Mouse (Mus musculus): ENCODE results near the gene Hadha.

The Hadha gene

GRCm38 (mm10) chr5:30154474-30155394 is at the start of gene Hadha, which contains the start of gene Hadhb:
Gene Hadha, minus strand, starts transcription at chr5:30155162.
Gene Hadhb, plus strand, starts transcription at chr5:30155248.
- peak; percentile 94 to 99 for DNase-seq (ENCODE audit: inconsistent age in 2 of 2, low spot score in 1 of 2)

GRCm38 (mm10) chr5:30204441-30204840 is 49.5 kb upstream of the Hadha start:
- no peak for DNase-seq (ENCODE audit: inconsistent age in 2 of 2, low spot score in 1 of 2)

- DNase-seq (ENCODE audit: inconsistent age in 2 of 2, low spot score in 1 of 2) = no peak
These were observed 48.4 kb upstream of the Hadha start for GRCm38 (mm10) chr5:30203216-30203885.

GRCm38 (mm10) chr5:30202221-30202620 is 47.3 kb upstream of the Hadha start:
- no peak for DNase-seq (ENCODE audit: inconsistent age in 2 of 2, low spot score in 1 of 2)

GRCm38 (mm10) chr5:30201521-30201920 is 46.6 kb upstream of the Hadha start:
- peak; percentile 21 to 67 for DNase-seq (ENCODE audit: inconsistent age in 2 of 2, low spot score in 1 of 2)

- DNase-seq (ENCODE audit: inconsistent age in 2 of 2, low spot score in 1 of 2) = peak in 1 of 2 experiments; percentile 12
These were observed 43.3 kb upstream of the Hadha start for GRCm38 (mm10) chr5:30198257-30198656.

- DNase-seq (ENCODE audit: inconsistent age in 2 of 2, low spot score in 1 of 2) = no peak
These were observed 40.4 kb upstream of the Hadha start for GRCm38 (mm10) chr5:30195340-30195739.

GRCm38 (mm10) chr5:30192452-30192851 is 37.5 kb upstream of the Hadha start:
- peak in 1 of 2 experiments; percentile 26 for DNase-seq (ENCODE audit: inconsistent age in 2 of 2, low spot score in 1 of 2)

- DNase-seq (ENCODE audit: inconsistent age in 2 of 2, low spot score in 1 of 2) = peak in 1 of 2 experiments; percentile 23
These were observed 32.9 kb upstream of the Hadha start for GRCm38 (mm10) chr5:30187687-30188485.

GRCm38 (mm10) chr5:30175811-30176210 is 20.8 kb upstream of the Hadha start:
- DNase-seq (ENCODE audit: inconsistent age in 2 of 2, low spot score in 1 of 2) = no peak

GRCm38 (mm10) chr5:30172931-30173692 is 18.1 kb upstream of the Hadha start:
- no peak for DNase-seq (ENCODE audit: inconsistent age in 2 of 2, low spot score in 1 of 2)

- peak in 1 of 2 experiments; percentile 58 for DNase-seq (ENCODE audit: inconsistent age in 2 of 2, low spot score in 1 of 2)
These were observed 17.2 kb upstream of the Hadha start for GRCm38 (mm10) chr5:30172115-30172514.

- DNase-seq (ENCODE audit: inconsistent age in 2 of 2, low spot score in 1 of 2) = peak; percentile 45 to 83
These were observed 15.5 kb upstream of the Hadha start for GRCm38 (mm10) chr5:30170303-30170940.

- no peak for DNase-seq (ENCODE audit: inconsistent age in 2 of 2, low spot score in 1 of 2)
These were observed 10.4 kb upstream of the Hadha start for GRCm38 (mm10) chr5:30165234-30165946.

GRCm38 (mm10) chr5:30162339-30162738 is 7.4 kb upstream of the Hadha start:
- no peak for DNase-seq (ENCODE audit: inconsistent age in 2 of 2, low spot score in 1 of 2)

GRCm38 (mm10) chr5:30161836-30162235 is 6.9 kb upstream of the Hadha start:
- no peak for DNase-seq (ENCODE audit: inconsistent age in 2 of 2, low spot score in 1 of 2)

- no peak for DNase-seq (ENCODE audit: inconsistent age in 2 of 2, low spot score in 1 of 2)
These were observed 4.6 kb upstream of the Hadha start for GRCm38 (mm10) chr5:30159601-30160000.

- DNase-seq (ENCODE audit: inconsistent age in 2 of 2, low spot score in 1 of 2) = no peak
These were observed 1.1 kb upstream of the Hadha start for GRCm38 (mm10) chr5:30155821-30156629.
